Mouse (Mus musculus) liver, adult 2 months (tissue): ENCODE measurements around the gene Cckbr.

Experiments
- CTCF ChIP-seq: fragments of 200-500 bp; IDR thresholded peaks from 2 replicates; pipeline ENCODE4 v1.5.1; 2011; ENCODE audit warnings: low read depth, low read length, control low read depth
- POLR2A ChIP-seq: fragments of 200-500 bp; IDR thresholded peaks from 2 replicates; pipeline ENCODE4 v1.6.1; 2011; ENCODE audit warnings: low read length, control low read depth; ENCODE audit not compliant: insufficient read depth; ENCODE audit errors: extremely low read depth

GRCm38 (mm10) chr7:105520201-105520600 lies 94.7 kb downstream of the Cckbr start:
- TF ChIP-seq CTCF (no peak), POLR2A (no peak)
